Mouse (Mus musculus) thymus, adult 2 months (tissue): ENCODE measurements at regions not wholly inside any gene's neighbourhood (a gene's known extent, or its start where the extent isn't known, plus 50 kb on each side); places are given as distances from the start of the nearest gene placed in this dataset.

Experiments used
- DNase-seq: peaks from one replicate; pipeline ENCODE4 v3.0.0; 2021
- H3K27ac ChIP-seq: fragments of 200-500 bp; 2 replicates; pipeline ENCODE4 v1.5.1; 2012; ENCODE audit warnings: low read length, control low read depth; ENCODE audit not compliant: control insufficient read depth, insufficient read depth
- H3K27me3 ChIP-seq: fragments of 200-500 bp; 2 replicates; pipeline ENCODE4 v1.6.1; 2012; ENCODE audit warnings: mild to moderate bottlenecking, low read length, moderate library complexity, mixed read lengths; ENCODE audit not compliant: control insufficient read depth, insufficient read depth
- H3K36me3 ChIP-seq: fragments of 200-500 bp; 2 replicates; pipeline ENCODE4 v1.6.1; 2012; ENCODE audit warnings: mild to moderate bottlenecking, low read length, moderate library complexity; ENCODE audit not compliant: control insufficient read depth, insufficient read depth
- H3K4me1 ChIP-seq: fragments of 200-500 bp; replicated peaks from 2 replicates; pipeline ENCODE4 v1.6.1; 2012; ENCODE audit warnings: low read length; ENCODE audit not compliant: control insufficient read depth, insufficient read depth
- H3K4me3 ChIP-seq: fragments of 200-500 bp; 2 replicates; pipeline ENCODE4 v1.5.1; 2012; ENCODE audit warnings: mild to moderate bottlenecking, low read length, control low read depth, moderate library complexity; ENCODE audit not compliant: control insufficient read depth, insufficient read depth
- CTCF ChIP-seq: fragments of 200-500 bp; IDR thresholded peaks from 2 replicates; pipeline ENCODE4 v1.5.1; 2012; ENCODE audit warnings: mild to moderate bottlenecking, control low read depth, low read length, moderate library complexity, borderline replicate concordance; ENCODE audit not compliant: control insufficient read depth, poor library complexity, insufficient read depth; ENCODE audit errors: extremely low read depth
- POLR2A ChIP-seq: fragments of 200-500 bp; IDR thresholded peaks from 2 replicates; pipeline ENCODE4 v1.6.1; 2012; ENCODE audit warnings: mild to moderate bottlenecking, low read length, control low read depth, moderate library complexity; ENCODE audit not compliant: control insufficient read depth, poor library complexity, insufficient read depth; ENCODE audit errors: extremely low read depth
- WGBS: fragments of 180-500 bp; shearing (Covaris S2); methylation state at CpG from one replicate; pipeline ENCODE4 v1.1.7; 2018; 5-methylcytosine and 5-hydroxymethylcytosine counted together

DNA sequence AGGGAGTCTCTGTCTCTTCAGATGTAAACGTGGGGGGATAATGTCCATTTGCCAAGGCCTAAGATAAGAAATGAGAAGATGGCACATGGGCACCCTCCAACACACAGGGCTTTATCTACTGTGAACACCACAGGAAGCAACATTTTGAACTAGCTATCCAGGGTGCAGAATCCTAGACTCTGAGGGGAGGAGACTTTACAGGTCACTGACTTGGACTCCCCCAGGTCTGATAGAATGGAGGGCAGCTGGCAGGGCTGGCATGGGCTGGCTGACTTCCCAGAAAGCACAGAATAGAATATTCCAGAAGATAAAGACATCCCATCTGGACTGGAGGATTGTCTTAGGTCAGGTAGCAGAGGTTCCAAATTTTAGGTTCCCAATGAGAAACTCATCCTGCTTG, 201.2 kb upstream of the Ncam1 start:
- 83% methylated on average over 1 of the region's 1 CpGs for WGBS
- TF ChIP-seq POLR2A (no peak), CTCF (no peak)
- H3K36me3 ChIP-seq, result no peaks in the 10 kb centered on the region
- H3K27me3 ChIP-seq, result no peaks in the 10 kb centered on the region
- no peaks in the 10 kb centered on the region for H3K4me1 ChIP-seq
- no peak overlapping the region for H3K27ac ChIP-seq
- H3K4me3 ChIP-seq, result no peak overlapping the region
- no peak for DNase-seq

DNA sequence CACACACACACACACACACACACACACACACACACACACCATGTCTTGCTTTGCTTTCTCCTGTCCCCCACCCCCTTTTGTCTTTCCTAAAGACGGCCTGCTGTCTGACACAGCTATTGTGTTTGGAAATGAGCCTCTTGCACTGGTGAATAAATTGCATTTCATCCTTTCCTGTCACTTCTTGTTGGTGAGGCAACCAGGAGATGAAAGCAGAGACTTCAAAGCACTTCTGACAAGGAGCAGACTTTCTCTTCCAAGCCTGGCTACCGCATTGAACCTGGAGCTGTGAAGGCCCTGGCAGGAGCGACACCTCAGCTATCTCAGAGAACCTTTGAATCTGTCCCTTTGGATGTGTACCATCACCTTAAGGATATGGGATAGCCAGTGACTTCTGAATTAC, 199.4 kb upstream of the Ncam1 start:
- no peak for DNase-seq
- Histone ChIP-seq H3K27me3 (no peaks in the 10 kb centered on the region), H3K36me3 (no peaks in the 10 kb centered on the region), H3K4me3 (no peak overlapping the region), H3K4me1 (no peaks in the 10 kb centered on the region), H3K27ac (no peak overlapping the region)
- TF ChIP-seq CTCF (no peak), POLR2A (no peak)
- WGBS, result 87% methylated on average over 3 of the region's 3 CpGs

- no peak for DNase-seq
- Histone ChIP-seq H3K4me1 (no peaks in the 10 kb centered on the region), H3K27me3 (no peaks in the 10 kb centered on the region), H3K36me3 (no peaks in the 10 kb centered on the region), H3K27ac (no peak overlapping the region), H3K4me3 (no peak overlapping the region)
- TF ChIP-seq CTCF (no peak), POLR2A (no peak)
- WGBS, result 74% methylated on average over 14 of the region's 14 CpGs
Observed at GRCm38 (mm10) chr9:49989464-49990271, 190.9 kb upstream of the Ncam1 start.

GRCm38 (mm10) chr9:49988064-49988463, 189.3 kb upstream of the Ncam1 start:
- Histone ChIP-seq H3K27ac (no peak overlapping the region), H3K4me3 (no peak overlapping the region), H3K4me1 (no peaks in the 10 kb centered on the region), H3K36me3 (no peaks in the 10 kb centered on the region), H3K27me3 (no peaks in the 10 kb centered on the region)
- DNase-seq, result no peak
- TF ChIP-seq POLR2A, result no peak
- TF ChIP-seq CTCF, result no peak
- 33% methylated on average over 5 of the region's 5 CpGs for WGBS

- H3K27ac ChIP-seq, result no peak overlapping the region
- TF ChIP-seq CTCF (no peak), POLR2A (no peak)
- no peaks in the 10 kb centered on the region for H3K27me3 ChIP-seq
- no peaks in the 10 kb centered on the region for H3K36me3 ChIP-seq
- no peaks in the 10 kb centered on the region for H3K4me1 ChIP-seq
- H3K4me3 ChIP-seq, result no peak overlapping the region
- no peak for DNase-seq
Observed at GRCm38 (mm10) chr9:49987481-49987880, 188.8 kb upstream of the Ncam1 start.

DNA sequence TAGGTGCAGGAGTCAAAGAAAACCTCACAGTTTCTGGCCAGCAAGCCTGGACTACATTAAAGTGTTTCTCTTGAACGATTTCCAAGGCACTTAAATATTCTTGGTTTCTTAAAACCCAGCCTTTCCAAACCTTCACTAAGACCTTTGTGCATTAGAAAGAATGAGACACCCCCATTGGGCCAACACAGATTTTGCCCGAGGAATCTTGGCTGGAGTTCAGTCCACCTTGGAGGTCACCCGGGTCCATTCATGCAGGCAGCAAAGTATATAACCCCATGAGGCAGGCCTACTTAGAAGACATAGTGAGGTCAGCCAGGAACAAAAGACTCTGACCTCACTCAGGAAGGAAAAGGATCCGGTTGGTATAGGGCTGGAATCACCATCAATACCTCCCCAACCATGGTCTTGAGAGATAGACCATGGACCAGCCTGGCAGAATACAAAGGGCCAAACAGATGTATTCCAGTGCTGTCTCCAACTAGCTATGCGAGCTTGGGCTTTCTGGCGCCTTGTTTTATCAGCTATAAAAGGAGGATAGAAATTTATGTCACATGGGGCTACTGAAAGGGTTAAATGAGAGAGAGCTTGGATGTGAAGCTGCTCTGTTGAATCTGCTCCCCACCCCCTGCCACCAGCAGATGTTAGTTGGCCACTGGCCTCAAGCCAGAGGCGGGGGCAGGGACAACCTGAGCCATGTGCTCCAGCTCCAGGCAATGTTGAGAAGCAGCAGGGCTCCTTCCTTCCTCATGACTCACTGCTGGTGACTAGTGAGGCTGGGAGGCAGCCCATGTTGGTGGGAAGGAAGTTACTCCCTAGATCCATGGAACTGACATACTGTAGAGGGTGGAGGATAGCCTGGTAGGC, 181.9 kb upstream of the Ncam1 start:
- Histone ChIP-seq H3K27ac (no peak overlapping the region), H3K4me1 (no peaks in the 10 kb centered on the region), H3K4me3 (no peak overlapping the region), H3K27me3 (no peaks in the 10 kb centered on the region), H3K36me3 (no peaks in the 10 kb centered on the region)
- TF ChIP-seq CTCF (no peak), POLR2A (no peak)
- WGBS, result 59% methylated on average over 7 of the region's 7 CpGs
- no peak for DNase-seq
